Mouse (Mus musculus): ENCODE data around the gene Gm28372.

DNA sequence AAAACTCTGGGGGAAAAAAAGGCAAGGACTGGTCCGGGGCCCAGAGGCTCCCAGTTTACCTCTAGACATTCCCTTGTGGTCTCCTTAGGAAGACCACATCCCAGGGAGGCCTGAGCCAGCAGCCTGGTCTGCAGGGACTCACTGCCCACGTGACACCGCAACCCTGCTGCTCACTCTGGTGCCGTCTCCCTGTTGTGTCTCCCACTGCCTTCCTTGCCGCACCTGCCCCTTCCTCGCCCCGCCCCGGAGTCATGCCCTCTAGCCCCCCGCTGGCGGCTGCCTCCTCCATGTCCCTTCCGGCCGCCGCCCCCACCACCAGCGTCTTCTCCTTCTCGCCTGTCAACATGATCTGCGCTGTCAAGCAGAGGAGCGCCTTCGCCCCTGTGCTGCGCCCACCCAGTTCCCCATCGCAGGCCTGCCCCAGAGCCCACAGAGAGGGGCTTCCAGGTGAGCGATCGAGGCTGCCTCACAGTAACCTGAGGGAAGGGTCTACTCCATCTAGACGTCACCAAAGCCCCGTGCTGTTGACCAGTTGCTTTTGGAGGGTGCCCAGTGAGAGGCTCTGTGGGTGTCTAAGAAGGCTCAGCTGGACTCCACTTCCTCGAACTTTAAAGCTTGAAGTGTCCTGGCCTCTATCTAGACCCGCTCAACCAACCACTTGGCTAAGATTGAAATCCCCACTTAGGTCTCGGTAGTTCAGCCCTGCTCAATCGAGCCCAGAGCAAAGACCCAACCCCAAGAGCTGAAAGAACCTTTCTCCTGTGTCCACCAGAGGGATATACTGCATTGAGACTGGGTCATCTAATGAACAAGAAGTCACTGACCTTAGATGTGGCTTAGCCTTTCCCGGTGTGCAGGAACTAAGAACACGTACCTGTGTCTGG, 39.6 kb upstream of the Gm28372 start:
- TF ChIP-seq USF1 (IDR thresholded peaks at IDR 0.05; ENCODE audit: low read depth) (no peak), MYOG (IDR thresholded peaks at IDR 0.05; ENCODE audit: control insufficient read depth in 1 of 3, insufficient read depth in 1 of 3, insufficient read length in 2 of 3, low read depth in 2 of 3) (no peak), POLR2A (IDR thresholded peaks at IDR 0.05; ENCODE audit: insufficient read length, low read depth) (no peak), MYOD1 (IDR thresholded peaks at IDR 0.05; ENCODE audit: control insufficient read depth in 1 of 3, insufficient read length in 2 of 3, low read depth in 2 of 3) (no peak), MAX (IDR thresholded peaks at IDR 0.05; ENCODE audit: low read depth) (no peak)
